7 mouse cellular contexts compared by ENCODE assay signal in genomic region chr2:71981343-71981851, GRCm38 (mm10). TPM values are rescaled to one million over a fixed set of nuclear protein-coding genes. Genes with fewer than 3 reads are reported as not detected.
A peak's percentile ranks its signal among the peaks of the same experiment; 100 is the strongest.
DNase-seq lines count a peak whose midpoint lies in the region; ATAC-seq lines count a peak whose summit lies in the region.

No protein-coding gene starts in this region.

- no peaks in the 10 kb centered on the region for H3K36me3 ChIP-seq in lung, embryonic 15.5 days
- H3K36me3 ChIP-seq in hindbrain, embryonic 10.5 days = no peaks in the 10 kb centered on the region
- H3K36me3 ChIP-seq in midbrain, embryonic 13.5 days = no peaks in the 10 kb centered on the region

- ATAC-seq in lung, embryonic 15.5 days (ENCODE audit: borderline replicate concordance, extremely low read depth, low FRiP score, low TSS enrichment) = no peak
- ATAC-seq in midbrain, embryonic 13.5 days = peak; percentile 64; the same call in 1 of the 2 replicates

- WGBS in lung, embryonic 15.5 days = 12% methylated on average over 24 of the region's 24 CpGs
- WGBS in hindbrain, embryonic 10.5 days = 8% methylated on average over 24 of the region's 24 CpGs
- WGBS in midbrain, embryonic 13.5 days = 5% methylated on average over 24 of the region's 24 CpGs

- peak overlapping the region; percentile 100 for H3K4me2 ChIP-seq in lung, embryonic 15.5 days
- peak overlapping the region; percentile 97 for H3K4me2 ChIP-seq in midbrain, embryonic 13.5 days (replicated peaks)

- no peak overlapping the region for H3K27ac ChIP-seq in lung, embryonic 15.5 days
- peak overlapping the region; percentile 72; the same call in 1 of the 2 replicates for H3K27ac ChIP-seq in hindbrain, embryonic 10.5 days
- H3K27ac ChIP-seq in midbrain, embryonic 13.5 days = no peak overlapping the region

- peak overlapping the region; percentile 59 for H3K4me3 ChIP-seq in lung, embryonic 15.5 days
- peak overlapping the region; percentile 70 for H3K4me3 ChIP-seq in hindbrain, embryonic 10.5 days
- H3K4me3 ChIP-seq in midbrain, embryonic 13.5 days (replicated peaks) = peak overlapping the region; percentile 65

- peaks cover 10% of the 10 kb centered on the region; the same call in 1 of the 2 replicates for H3K4me1 ChIP-seq in lung, embryonic 15.5 days
- H3K4me1 ChIP-seq in hindbrain, embryonic 10.5 days (replicated peaks) = peaks cover 22% of the 10 kb centered on the region
- peaks cover 11% of the 10 kb centered on the region; the same call in 1 of the 2 replicates for H3K4me1 ChIP-seq in midbrain, embryonic 13.5 days (replicated peaks)

- H3K9me3 ChIP-seq in lung, embryonic 15.5 days = no peaks in the 10 kb centered on the region
- H3K9me3 ChIP-seq in hindbrain, embryonic 10.5 days = no peaks in the 10 kb centered on the region
- no peaks in the 10 kb centered on the region for H3K9me3 ChIP-seq in midbrain, embryonic 13.5 days

- no peak for DNase-seq in lung, postnatal 4 days
- DNase-seq in cerebellum, postnatal 36 days = peak; percentile 44 to 66
- no peak for DNase-seq in hindbrain, embryonic 10.5 days (ENCODE audit: low spot score)
- no peak for DNase-seq in spleen, postnatal 4 days (ENCODE audit: low spot score in 2 of 2)
- no peak for DNase-seq in ovary, adult 18-20 months (ENCODE audit: low spot score)

- peaks cover 21% of the 10 kb centered on the region; the same call in 1 of the 2 replicates for H3K27me3 ChIP-seq in lung, embryonic 15.5 days
- peaks cover 44% of the 10 kb centered on the region for H3K27me3 ChIP-seq in hindbrain, embryonic 10.5 days (ENCODE audit: insufficient read depth, poor library complexity, severe bottlenecking)
- H3K27me3 ChIP-seq in midbrain, embryonic 13.5 days = peaks cover 19% of the 10 kb centered on the region

- peak overlapping the region; percentile 58 for H3K9ac ChIP-seq in lung, embryonic 15.5 days
- peak overlapping the region; percentile 80 for H3K9ac ChIP-seq in midbrain, embryonic 13.5 days (replicated peaks)

RNA-seq across cellular contexts. Expression of gene Rapgef4, which starts 0.4 kb away (rescaled TPM):
- 5.0 and 5.2 TPM in 2 replicates for polyA plus RNA-seq in lung, embryonic 15.5 days (2015; fragmentation: Nextera tagmentation; extraction: Ambion mirVana)
- polyA plus RNA-seq in hindbrain, embryonic 10.5 days (2016; fragmentation: Nextera tagmentation; extraction: Ambion mirVana) = 2.9 and 3.3 TPM in 2 replicates
- 11.3 and 12.5 TPM in 2 replicates for polyA plus RNA-seq in midbrain, embryonic 13.5 days (2015; fragmentation: Nextera tagmentation; extraction: Ambion mirVana)

Comparison
In these comparisons a context has a peak if more than half of its experiments do, and no peak if none do; other contexts are left out.
1. DNase-seq: peak in cerebellum, postnatal 36 days (2 of 2); none in lung, postnatal 4 days (0 of 2), hindbrain, embryonic 10.5 days (single experiment), spleen, postnatal 4 days (0 of 2) and ovary, adult 18-20 months (single experiment).
2. Peak in every context shown above with its lines, with median percentiles within 50 percentile points of each other: H3K4me3 ChIP-seq.